Comparison of ENCODE assay signal across 15 mouse cellular contexts in genomic region chr10:40067529-40067928, GRCm38 (mm10). TPM values are rescaled to one million over a fixed set of nuclear protein-coding genes. Genes with fewer than 3 reads are reported as not detected.
"Had no signal": no experiment of that assay in that cellular context is flagged by ENCODE, and none has a peak within 500 bp of the region (broad histone marks: within the 10 kb centered on the region; RNA-seq: fewer than 3 reads in every experiment).

No protein-coding gene starts in this region.

- H3K27ac ChIP-seq: liver, embryonic 12.5 days; lung, embryonic 15.5 days; midbrain, embryonic 13.5 days; neural tube, embryonic 15.5 days; stomach, postnatal 0 days had no signal

- H3K9ac ChIP-seq: liver, embryonic 12.5 days; lung, embryonic 15.5 days; midbrain, embryonic 13.5 days; neural tube, embryonic 15.5 days had no signal

- H3K27me3 ChIP-seq: liver, embryonic 12.5 days; lung, embryonic 15.5 days; midbrain, embryonic 13.5 days; neural tube, embryonic 15.5 days had no signal

- H3K9me3 ChIP-seq: limb, embryonic 10.5 days; liver, embryonic 12.5 days; lung, embryonic 15.5 days; midbrain, embryonic 13.5 days; neural tube, embryonic 15.5 days had no signal

- DNase-seq: kidney, postnatal 10 days; lung, postnatal 14 days; right cerebral cortex, adult 18-20 months; right cerebral cortex, postnatal 25 days; thymus, postnatal 14 days had no signal

- H3K4me1 ChIP-seq: neural tube, embryonic 15.5 days had no signal

- H3K4me3 ChIP-seq: limb, embryonic 10.5 days; liver, embryonic 12.5 days; lung, embryonic 15.5 days; midbrain, embryonic 13.5 days; myocyte; neural tube, embryonic 15.5 days had no signal

- H3K4me2 ChIP-seq: liver, embryonic 12.5 days; lung, embryonic 15.5 days; midbrain, embryonic 13.5 days; neural tube, embryonic 15.5 days had no signal

- ATAC-seq: liver, embryonic 12.5 days; midbrain, embryonic 13.5 days had no signal

- H3K36me3 ChIP-seq: limb, embryonic 10.5 days; lung, embryonic 15.5 days; midbrain, embryonic 13.5 days; neural tube, embryonic 15.5 days had no signal

RNA-seq across cellular contexts. Expression of gene Mfsd4b1, which starts 42.5 kb away (rescaled TPM):
- total RNA-seq: megakaryocyte-erythroid progenitor cell, adult 5-6 weeks had no signal
- polyA plus RNA-seq: large intestine, adult 2 months; limb, embryonic 10.5 days; neural tube, embryonic 11.5 days had no signal
